Mouse (Mus musculus): ENCODE results near the gene Fcgr1.
"Not testable (repeated sequence)": the region's sequence is repeated elsewhere in the genome, so short reads cannot be mapped to it uniquely, and the experiment has no call there.

The Fcgr1 gene

DNA sequence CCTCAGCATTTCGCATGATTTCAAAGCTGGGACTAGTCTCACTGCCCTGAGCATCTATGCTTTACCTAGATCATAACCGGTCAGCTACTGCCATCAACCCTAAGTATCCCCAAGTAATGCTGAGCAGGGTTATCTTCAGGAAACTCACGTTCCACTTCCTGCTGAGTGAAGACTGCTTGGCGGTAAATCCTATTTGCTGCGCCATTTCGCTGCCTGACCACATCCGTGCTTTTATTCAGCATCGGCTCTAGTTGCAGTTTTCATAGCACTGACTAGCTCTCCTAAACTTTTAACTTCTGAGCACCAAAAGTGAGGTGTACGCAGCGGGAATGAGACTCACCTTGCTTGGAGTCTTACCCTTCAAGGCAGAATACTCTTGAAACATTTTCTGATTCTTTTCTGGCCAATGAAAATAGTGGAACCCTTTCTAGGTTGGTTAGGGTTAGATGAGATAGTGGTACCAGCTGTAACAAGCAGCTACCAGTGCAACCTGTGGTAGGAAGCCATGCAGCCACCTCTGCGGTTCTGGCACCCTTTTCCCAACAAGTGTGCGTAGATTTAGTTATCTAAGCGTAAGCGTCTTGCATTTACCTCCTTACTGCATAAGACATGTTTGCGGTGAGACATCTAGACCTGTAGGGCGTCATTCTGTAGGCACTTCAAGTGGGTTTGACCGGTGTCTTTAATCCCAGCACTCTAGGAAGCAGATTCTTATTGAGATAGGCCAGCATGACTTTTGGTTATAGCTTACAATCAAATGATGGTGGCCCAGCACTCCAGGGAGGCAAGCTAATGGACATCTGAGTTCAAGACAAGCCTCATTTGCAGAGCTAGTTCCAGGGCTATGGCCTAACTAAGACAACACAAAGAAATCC lies 19.9 kb downstream of the Fcgr1 start:
- DNase-seq (ENCODE audit: low spot score): no peak

DNA sequence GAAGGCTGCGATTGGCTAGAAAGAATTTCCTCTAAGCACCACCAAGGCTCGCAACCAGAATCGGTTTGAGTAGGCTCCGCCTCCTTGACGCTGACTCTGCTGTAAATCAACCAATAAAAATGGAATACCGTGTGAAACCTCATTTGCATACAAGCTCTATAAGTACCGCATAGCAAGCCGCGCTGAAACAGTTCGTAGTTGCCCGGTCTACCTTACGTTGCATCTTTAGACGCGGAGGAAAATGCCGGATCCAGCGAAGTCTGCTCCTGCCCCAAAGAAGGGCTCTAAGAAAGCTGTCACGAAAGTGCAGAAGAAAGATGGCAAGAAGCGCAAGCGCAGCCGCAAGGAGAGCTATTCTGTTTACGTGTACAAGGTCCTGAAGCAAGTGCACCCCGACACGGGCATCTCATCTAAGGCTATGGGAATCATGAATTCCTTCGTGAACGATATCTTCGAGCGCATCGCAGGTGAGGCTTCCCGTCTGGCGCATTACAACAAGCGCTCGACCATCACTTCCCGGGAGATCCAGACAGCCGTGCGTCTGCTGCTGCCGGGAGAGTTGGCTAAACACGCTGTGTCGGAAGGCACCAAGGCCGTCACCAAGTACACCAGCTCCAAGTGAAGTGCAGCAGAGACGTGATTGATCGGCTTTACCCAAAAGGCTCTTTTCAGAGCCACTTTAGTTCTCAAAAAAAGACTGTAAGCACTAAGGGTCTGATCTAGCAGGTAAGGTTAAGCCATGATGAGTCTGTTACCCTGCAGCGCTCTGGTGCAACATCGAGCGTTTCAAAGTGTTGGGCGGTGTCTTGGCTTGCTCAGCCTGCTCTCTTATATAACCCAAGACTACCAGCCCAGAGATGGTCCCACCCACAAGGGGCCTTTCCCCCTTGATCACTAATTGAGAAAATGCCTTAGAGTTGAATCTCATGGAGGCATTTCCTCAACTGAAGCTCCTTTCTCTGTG lies 24.0 kb downstream of the Fcgr1 start, which contains the start of gene Hist2h2bb:
TSS of gene Hist2h2bb (plus strand) at position 242 of the 964 bp plus-strand sequence.
- DNase-seq (ENCODE audit: low spot score): peak; percentile 97

DNA sequence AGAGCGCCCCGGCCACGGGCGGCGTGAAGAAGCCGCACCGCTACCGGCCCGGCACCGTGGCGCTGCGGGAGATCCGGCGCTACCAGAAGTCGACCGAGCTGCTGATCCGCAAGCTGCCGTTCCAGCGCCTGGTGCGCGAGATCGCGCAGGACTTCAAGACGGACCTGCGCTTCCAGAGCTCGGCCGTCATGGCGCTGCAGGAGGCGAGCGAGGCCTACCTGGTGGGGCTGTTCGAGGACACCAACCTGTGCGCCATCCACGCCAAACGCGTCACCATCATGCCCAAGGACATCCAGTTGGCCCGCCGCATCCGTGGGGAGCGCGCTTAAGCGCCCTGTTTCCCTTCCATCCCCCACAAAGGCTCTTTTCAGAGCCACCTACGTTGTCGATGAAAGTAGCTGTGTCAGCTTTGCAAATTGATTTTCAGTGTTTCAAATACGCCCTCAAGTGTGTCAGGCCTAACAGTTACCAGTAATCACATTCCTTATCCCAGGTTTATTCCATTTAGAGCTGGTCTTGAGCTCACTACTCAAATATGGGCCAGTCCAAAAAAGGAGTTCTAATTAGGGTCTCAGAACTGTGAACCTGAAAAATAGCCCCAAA lies 24.9 kb downstream of the Fcgr1 start:
- DNase-seq (ENCODE audit: low spot score): not testable (repeated sequence)

DNA sequence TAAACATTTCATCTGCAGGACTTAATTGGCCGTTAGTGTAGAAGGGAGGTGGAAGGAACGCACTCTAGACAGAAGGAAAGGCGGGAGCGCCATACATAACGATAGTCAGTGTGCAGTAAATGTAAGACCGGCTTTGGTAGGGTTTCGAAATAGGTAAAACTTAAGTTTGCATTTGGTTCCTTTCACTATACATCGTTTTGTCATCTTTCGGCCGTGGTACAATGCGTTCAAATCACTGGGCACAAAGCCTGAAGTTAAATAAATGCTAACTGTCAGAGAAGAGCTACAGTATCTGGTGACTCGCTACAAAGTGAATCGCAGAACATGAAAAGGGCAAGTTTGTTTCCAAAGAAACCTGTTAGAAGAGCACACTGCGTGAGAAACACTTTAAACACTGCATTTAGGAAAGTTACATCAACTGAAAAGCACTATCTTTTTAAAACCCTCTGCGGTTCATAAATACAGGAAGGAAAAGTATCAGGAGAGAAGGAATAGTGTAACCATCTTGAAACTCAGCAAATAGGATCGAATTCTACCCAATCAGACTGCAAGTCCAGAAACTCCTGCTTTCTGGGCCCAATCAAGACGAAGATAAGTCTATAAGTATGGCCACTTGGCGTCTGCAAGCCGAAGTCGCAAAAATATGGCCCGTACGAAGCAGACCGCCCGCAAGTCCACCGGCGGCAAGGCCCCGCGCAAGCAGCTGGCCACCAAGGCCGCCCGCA lies 25.6 kb downstream of the Fcgr1 start, which contains the start of gene Hist2h3b:
TSS of gene Hist2h3b (plus strand) at position 604 of the 725 bp plus-strand sequence.
- peak; percentile 89 for DNase-seq (ENCODE audit: low spot score)

DNA sequence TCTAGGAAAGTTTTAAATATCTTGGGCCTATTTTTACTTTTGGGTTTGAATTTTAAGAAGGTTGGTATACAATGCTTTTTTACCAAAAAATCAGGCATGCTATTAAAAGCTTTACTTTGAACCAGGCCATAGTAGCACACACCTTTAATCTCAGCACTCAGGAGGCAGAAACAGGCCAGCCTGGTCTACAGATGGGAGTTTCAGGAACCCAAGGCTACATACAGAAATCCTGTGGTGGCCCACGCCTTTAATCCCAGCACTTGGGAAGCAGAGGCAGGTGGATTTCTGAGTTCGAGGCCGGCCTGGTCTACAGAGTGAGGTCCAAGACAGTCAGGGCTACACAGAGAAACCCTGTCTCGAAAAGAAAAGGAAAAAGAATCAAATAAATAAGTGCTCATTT lies 26.2 kb downstream of the Fcgr1 start:
- DNase-seq (ENCODE audit: low spot score): no peak

DNA sequence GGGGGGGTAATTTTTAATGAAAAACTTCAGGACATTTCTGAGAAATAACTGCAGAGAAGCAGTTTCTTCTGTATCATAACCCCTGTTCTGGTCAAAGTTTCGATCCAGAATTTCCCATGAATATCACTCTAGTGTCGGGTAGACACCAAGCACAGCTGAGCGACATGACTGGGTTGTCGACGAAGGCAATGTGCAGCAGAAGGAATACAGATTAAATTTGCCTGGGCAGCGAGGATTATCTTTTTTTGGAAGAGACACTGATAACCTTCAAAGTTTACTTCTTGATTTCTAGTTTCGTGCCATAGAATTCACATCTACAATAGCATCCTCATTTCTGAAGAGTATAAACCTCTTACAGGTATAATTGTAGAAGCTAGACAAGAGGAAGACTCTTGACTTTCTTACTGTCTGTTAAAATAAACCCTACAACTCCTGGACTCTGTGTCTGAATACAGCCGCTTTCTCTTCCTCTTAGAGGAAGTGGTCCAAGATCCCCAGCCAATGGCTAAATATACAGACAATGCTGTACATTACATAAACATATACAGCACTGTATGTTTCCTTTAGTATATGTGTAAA lies 27.5 kb downstream of the Fcgr1 start:
- no peak for DNase-seq (ENCODE audit: low spot score)

DNA sequence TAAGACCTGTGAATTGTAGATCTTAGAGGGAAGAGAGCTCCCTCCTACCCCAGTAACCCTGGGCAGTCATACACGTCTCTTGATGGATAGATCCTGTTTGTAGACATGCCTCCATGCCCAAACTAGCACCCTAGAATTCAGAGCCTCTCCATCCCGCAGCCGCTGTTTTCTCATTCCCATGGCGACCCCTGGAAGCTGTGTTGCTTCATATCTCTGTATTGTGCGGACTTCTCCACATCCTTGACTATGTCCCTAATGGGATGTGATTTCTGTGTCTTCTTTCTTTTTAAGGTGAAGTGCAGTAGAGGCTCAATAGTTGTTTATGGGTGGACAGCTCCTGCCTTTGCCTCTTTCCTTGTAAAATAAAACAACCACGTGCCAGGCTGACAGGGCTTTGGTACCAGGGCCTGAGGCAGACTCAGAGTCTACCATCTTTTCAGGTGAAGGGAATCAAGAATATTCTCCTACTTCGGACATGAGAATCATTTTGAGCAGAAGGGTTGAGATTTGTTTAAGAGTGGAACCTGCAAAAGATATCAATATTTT lies 29.3 kb downstream of the Fcgr1 start:
- no peak for DNase-seq (ENCODE audit: low spot score)

DNA sequence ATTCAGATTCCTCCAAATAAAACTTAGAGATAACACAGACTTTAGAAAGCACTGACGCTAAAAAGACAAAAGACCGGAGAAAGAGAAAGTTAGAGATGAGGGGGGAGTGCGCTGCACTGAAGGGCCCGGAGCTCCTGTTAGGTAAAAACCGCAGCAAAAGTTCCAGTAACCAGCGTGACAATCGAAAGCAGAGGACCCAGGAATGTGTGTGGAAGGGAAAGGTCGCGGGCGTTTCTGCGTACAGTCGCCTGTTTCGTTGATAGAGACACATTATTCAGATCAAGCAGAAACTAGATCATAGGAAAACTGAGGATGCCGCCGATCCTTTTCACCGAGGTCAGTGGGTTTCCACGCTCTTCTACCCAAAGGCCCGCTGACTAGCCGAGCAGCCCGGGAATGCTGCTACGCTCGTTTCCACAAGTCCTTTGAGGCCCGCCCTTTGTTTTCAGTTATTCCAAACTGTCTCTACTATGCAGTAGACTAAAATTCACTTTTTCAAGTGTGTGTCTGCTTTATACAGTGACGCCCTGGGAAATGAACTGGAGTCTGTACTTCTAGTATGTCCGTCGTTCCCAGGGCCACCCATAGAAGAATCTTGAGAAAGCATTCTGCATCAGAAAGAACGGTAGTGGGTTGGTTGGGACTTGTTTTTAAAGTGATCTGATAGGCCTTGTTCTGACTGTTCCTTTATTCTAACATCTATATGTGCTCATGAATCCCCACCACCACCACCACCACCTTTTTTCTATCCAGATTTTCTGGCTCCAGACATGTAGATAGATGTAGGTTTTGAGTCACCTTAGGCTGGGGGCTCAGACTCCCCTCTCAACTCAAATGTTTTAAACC lies 30.0 kb downstream of the Fcgr1 start:
- DNase-seq (ENCODE audit: low spot score): no peak

DNA sequence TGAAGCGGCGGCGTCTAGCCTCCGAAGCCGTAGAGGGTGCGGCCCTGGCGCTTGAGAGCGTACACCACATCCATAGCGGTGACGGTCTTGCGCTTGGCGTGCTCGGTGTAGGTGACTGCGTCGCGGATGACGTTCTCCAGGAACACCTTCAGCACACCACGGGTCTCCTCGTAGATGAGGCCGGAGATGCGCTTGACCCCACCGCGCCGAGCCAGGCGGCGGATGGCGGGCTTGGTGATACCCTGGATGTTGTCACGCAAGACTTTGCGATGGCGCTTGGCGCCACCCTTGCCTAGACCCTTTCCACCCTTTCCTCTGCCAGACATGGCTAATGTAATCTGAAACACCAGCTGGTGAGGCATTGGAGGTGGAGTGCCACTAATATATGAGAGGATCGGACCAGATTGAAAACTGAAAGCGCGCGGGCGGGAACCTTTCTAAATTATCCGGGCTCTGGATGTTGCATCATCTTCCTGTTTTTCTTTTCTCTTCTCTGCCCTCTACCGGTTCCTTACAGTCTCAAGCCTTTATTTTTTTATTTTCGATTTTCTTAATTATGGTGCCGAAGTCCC lies 30.7 kb downstream of the Fcgr1 start, which contains the start of gene Hist2h4:
TSS of gene Hist2h4 (minus strand) at position 333 of the 572 bp plus-strand sequence.
- DNase-seq (ENCODE audit: low spot score): peak; percentile 98

DNA sequence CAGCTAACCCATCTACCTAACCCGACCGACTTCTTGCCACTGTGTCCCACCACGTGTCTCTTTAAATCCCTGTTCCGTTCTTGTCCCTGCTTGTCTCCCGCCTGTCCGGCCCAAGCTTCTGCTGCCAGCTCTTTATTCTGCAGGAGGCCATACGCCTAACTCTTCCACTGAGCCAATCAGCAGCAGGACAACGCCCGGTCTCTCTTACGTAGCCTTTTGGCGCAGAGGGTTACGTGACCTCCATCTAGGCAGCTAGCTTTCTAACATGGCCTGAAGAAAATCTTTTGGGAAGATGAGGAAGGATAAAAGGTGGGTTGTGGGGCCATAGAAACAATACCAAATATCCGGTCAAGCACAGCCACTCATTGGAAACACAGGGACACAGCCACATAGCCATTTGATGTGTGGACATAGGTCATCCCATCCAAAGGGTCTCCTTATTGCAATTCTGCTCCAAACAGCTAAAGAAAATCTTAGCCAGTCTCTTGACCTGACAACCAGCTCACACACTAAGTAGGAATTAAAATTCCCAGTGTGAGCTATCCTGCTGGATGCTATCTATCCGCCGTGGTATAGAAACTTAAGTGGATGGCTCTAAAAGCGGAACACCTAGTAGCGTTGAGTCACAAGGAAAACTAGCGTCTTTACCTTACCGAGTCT lies 31.4 kb downstream of the Fcgr1 start:
- peak; percentile 94 for DNase-seq (ENCODE audit: low spot score)

DNA sequence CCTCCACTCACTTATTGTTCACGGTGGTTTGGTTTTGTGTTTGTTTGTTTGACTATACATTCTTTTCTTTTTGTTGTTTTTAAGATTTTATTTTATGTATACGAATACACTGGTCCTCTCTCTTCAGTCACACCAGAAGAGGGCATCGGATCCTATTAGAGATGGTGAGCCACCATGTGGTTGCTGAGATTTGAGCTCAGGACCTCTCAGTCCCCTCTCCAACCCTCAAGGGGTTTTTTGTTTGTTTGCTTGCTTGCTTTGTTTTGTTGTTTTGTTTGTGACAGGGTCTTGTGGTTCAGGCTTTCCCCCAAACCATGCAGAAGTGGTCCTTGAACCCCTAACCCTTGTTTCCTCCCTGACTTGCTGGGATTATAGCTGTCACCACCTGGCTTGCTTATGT lies 32.1 kb downstream of the Fcgr1 start:
- no peak for DNase-seq (ENCODE audit: low spot score)

DNA sequence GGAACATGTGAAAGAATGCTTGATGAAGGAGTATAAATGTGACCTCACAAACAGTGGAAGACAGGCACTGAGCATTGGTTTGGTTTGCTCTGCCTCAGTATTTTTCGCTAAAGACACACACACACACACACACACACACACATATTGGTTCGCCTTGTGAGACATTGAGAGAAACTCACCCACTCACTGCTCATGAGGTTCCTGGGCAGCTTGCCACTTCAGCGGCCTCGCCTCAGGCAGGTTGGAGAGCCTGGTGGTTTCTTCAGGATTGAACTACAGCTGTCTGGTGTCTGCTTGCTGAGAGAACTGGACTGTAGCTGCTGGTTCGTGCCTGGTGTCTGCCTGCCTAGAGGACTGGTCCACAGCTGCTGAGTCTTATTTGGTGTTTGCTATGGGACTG lies 33.5 kb downstream of the Fcgr1 start:
- no peak for DNase-seq (ENCODE audit: low spot score)

DNA sequence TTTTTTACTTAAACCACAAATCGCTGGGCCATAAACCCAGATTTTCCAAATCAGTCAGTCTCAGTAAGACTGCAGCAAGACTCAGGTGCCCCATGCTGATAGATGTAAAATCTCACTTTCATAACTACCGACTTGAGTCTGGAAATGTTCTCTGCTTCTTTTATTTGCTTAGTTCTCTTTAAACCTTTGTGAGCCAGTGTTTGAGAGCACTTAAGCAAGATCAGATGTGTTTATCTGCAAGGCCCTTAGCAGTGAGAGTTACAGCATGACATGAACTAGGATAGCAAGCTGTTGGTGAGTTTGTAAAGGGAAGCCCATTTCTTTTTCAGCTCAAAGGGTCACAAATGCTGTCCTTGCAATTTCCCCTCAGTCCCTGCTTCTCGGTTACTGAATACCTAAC lies 36.6 kb downstream of the Fcgr1 start:
- peak; percentile 44 for DNase-seq (ENCODE audit: low spot score)

DNA sequence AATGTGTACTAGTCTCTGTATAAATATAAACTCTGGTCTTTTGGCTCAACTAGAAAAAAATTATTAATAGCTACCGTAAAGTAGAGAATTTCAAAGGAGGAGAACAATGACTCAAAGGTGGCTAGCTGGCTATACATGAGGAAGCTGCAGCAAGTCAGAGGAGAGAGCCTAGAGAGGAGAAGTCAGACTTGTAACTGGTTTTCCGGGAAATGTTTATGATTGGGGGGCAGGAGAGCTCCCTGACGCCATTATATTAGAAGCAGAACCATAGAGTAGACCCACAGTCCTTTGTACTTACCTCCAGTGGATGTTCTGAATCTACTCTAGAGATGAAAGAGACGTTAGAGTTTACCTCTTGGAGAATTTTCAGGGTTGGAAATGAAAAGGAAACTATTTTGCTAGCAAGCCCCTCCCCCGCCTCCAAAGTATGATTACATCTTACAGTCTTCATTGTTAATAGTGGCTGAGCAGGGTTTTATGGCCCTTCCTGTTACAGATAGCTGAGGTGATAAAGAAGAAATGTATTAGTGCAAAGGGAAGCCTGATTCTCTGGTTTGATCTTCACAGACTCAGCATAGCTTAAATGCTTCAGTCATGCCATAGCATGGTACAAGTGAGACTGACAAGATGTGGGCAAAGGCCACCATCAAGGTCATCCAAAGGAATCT lies 37.7 kb downstream of the Fcgr1 start:
- no peak for DNase-seq (ENCODE audit: low spot score)

DNA sequence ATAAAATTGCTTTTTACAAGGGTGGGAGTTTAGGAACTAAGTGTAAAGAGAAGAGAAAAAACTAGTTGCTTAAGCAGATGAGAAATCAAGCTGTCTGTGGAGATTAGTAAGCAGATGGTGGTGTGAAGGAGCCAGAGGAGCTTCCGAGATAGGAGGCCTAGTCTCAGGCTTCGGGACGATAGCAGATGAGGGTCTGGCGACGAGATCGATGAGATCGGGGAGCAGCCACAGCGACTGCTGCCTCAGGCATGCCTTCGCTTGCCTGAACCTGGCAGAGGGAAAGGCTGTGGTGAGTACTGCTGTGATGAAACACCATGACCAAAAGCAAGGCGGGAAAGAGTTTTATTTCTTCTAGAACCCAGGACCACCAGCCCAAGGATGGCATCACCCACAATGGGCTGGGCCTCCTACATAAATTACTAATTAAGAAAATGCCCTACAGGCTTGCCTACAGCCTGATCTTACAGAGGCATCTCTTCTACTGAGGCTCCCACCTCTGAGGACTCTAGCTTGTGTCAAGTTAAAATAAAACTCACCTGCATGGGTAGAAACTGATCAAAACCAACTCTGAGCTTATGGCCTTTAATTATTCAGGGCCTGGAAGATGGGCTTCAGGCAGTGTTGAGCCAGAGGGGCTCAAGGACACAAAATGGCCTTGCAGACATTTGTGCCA lies 39.0 kb downstream of the Fcgr1 start:
- DNase-seq (ENCODE audit: low spot score): no peak

DNA sequence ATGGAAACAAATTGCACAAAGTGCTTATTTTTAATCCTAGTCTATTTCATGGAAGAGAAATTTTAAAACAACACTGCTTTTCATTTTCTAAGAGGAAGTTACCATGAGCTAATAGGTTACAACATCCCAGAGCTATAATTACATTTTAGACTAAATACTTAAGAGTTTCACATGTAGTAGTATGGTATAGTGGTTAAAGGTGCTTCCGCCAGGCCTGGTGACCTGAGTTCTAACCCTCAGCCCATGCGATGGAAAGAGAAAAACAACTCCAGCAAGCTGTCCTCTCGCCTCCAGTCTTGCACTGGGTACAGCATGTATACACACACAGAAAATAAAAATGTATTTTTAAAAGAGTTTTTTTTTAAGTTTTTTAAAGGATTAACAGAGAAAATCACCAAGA lies 42.0 kb downstream of the Fcgr1 start:
- DNase-seq (ENCODE audit: low spot score): no peak

DNA sequence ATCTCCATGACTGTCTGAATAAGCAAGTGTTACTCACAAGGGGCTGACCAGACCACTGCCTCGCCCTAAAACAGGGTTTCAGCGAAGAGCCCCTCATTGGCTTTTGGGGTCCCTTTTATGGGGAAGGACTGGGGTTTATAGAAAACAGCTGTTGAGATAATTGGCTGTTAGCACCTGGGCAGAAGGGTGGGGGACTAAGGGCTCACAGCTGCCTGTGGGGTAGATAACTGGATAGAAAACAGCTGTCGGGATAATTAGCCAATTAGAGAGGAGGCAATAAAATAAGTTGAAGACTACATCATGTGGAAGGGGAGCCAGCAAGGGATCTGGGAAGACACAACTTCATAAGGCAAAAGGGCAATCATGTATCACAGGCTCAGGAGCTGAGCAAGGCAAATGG lies 42.9 kb downstream of the Fcgr1 start:
- DNase-seq (ENCODE audit: low spot score): no peak

DNA sequence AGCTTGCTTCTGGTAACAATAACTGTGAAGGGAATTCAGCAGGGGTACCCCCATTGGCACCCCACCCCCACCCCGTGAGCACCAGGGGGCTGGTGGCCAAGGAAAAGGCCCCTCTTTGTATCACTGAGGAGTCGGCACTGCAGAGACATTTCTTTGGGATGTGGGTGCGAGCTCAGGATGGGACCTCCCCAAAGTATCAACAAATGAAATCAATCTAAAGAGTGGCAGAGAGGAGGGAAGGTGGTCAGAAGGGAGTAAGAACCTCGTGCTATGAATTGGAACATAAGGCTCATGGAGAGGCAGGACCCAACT lies 44.8 kb downstream of the Fcgr1 start:
- no peak for DNase-seq (ENCODE audit: low spot score)
